Mouse (Mus musculus): Measurements from ENCODE around the gene Zbtb49.

DNA sequence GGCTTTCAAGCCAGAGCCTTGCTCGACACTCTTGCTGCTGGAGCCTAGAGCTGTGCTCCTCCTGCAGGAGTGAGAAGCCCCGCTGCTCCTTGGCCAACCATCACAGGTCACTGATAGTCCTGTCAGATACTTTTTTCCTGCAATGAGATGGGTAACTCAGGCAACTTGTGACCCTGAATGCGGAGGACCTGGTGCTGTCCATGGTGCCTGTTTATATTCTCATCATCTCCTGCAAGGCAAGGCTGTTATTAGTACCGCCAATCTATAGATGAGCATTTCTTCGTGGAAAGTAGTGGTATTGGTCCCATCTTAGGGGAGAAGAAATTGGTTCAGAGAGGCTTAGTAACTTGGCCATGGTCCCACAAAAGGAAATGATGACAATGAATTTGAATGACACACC lies 46.5 kb downstream of the Zbtb49 start:
- TF ChIP-seq CTCF (IDR thresholded peaks at IDR 0.05; ENCODE audit: control insufficient read depth, insufficient read depth, insufficient replicate concordance, low read depth, low read length) (no peak), POLR2A (IDR thresholded peaks at IDR 0.05; ENCODE audit: control insufficient read depth, low read depth, low read length) (no peak)

Measured in testis, adult 2 months (tissue).